Mouse (Mus musculus) neural tube, embryonic 12.5 days (tissue): ENCODE data around the gene Rab1a. TPM values are rescaled to one million over a fixed set of nuclear protein-coding genes. Genes with fewer than 3 reads are reported as not detected.
"Not testable (repeated sequence)": the region's sequence is repeated elsewhere in the genome, so short reads cannot be mapped to it uniquely, and the experiment has no call there.

Source experiments
- ATAC-seq: fragments of 200-750 bp; cut with Nextera tagmentation; 2 replicates; pipeline ENCODE4 v1.8.0; 2017; ENCODE audit warnings: low read depth, mild to moderate bottlenecking, moderate TSS enrichment, moderate library complexity; ENCODE audit not compliant: low FRiP score
- H3K27ac ChIP-seq: fragments of 300-500 bp; sonication (generic); 2 replicates; pipeline ENCODE4 v1.5.1; 2016
- H3K27me3 ChIP-seq: fragments of 300-500 bp; sonication (generic); replicated peaks from 2 replicates; pipeline ENCODE4 v1.6.1; 2016; ENCODE audit warnings: mild to moderate bottlenecking
- H3K36me3 ChIP-seq: fragments of 300-500 bp; sonication (generic); 2 replicates; pipeline ENCODE4 v1.6.1; 2016; ENCODE audit warnings: mild to moderate bottlenecking
- H3K4me1 ChIP-seq: fragments of 300-500 bp; sonication (generic); 2 replicates; pipeline ENCODE4 v1.6.1; 2016
- H3K4me2 ChIP-seq: fragments of 300-500 bp; sonication (generic); replicated peaks from 2 replicates; pipeline ENCODE4 v1.6.1; 2016; ENCODE audit warnings: mild to moderate bottlenecking
- H3K4me3 ChIP-seq: fragments of 300-500 bp; sonication (generic); 2 replicates; pipeline ENCODE4 v1.5.1; 2016
- H3K9ac ChIP-seq: fragments of 300-500 bp; sonication (generic); 2 replicates; pipeline ENCODE4 v1.6.1; 2016; ENCODE audit warnings: mild to moderate bottlenecking
- H3K9me3 ChIP-seq: fragments of 300-500 bp; sonication (generic); 2 replicates; pipeline ENCODE4 v1.6.1; 2016; ENCODE audit warnings: mild to moderate bottlenecking
- WGBS: fragments of 180-500 bp; shearing (Covaris S2); methylation state at CpG from one replicate; pipeline ENCODE4 v1.1.7; 2016; 5-methylcytosine and 5-hydroxymethylcytosine counted together
- polyA plus RNA-seq: library from polyadenylated mRNA; unstranded; fragments of >200 nt; fragmentation: Nextera tagmentation; extraction: Ambion mirVana; gene quantifications from 2 replicates; pipeline ENCODE4 v1.2.1, GENCODE M21; 2016

Rab1a gene
- polyA plus RNA-seq, result 289 and 293 TPM in 2 replicates

DNA sequence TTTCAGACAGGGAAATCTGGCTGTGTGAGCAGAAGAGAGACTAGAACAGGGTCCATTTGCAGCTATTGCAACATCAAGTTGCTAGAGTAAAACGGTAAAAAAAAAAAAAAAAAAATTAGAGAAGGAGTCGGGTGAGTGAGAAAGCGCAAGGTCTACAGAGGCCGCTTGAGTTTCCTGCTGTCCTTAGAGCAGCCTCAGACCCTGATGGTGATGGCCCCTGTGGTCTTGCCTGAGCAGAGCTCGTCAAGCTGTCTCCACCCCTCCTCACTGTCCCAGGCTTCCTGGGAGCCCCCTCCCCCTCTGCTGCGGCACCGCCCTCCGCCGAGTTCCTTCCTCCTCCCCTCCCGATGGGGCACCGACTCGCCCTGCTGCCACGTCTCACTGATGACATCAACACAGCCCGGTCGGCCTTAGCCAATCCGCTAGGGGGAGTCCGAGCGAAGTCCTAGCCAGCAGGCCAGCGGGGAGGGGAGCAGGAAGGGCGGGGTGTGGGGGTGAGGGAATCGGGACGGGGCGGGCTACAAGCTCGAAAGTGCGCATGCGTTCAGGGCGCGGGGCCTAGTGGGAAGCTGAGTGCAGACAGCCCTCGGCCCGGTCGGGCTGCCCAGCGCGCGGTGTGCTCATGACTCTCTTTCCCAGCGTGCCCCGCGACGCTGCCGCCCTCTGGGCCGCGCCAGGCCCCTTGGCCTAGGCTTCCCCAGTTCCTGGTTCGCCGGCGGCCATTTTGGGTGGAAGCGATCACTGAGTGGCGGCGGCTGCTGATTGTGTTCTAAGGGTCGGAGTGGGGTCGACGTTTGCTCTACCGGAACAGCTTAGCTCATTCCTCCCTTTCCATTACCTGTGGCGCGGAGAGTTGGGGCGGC lies at the start of gene Rab1a:
Gene Rab1a (plus strand): TSS at position 720 of the 863 bp plus-strand sequence.
- Histone ChIP-seq H3K27me3 (no peaks in the 10 kb centered on the region), H3K36me3 (no peaks in the 10 kb centered on the region), H3K27ac (peak within 1 kb of the TSS; percentile 97), H3K4me1 (peaks cover 19% of the 10 kb centered on the region), H3K4me2 (peak within 1 kb of the TSS; percentile 75), H3K9ac (peak within 1 kb of the TSS; percentile 97), H3K9me3 (no peaks in the 10 kb centered on the region), H3K4me3 (peak within 1 kb of the TSS; percentile 96)
- under 1% methylated on average over 54 of the region's 54 CpGs for WGBS
- ATAC-seq, result peak; percentile 99

GRCm38 (mm10) chr11:20152107-20152901 lies 48.9 kb upstream of the Rab1a start:
- no peak overlapping the region for H3K4me3 ChIP-seq
- H3K9ac ChIP-seq, result no peak overlapping the region

GRCm38 (mm10) chr11:20153542-20153941 lies 47.7 kb upstream of the Rab1a start:
- H3K4me3 ChIP-seq, H3K9me3 ChIP-seq, ATAC-seq, H3K27ac ChIP-seq, H3K36me3 ChIP-seq, H3K4me1 ChIP-seq, H3K27me3 ChIP-seq, H3K4me2 ChIP-seq, H3K9ac ChIP-seq: not testable (repeated sequence)
- 90% methylated on average over 5 of the region's 5 CpGs for WGBS

More at GRCm38 (mm10) chr11:20152107-20152901, 48.9 kb upstream of the Rab1a start:
- Histone ChIP-seq H3K27ac (no peak overlapping the region), H3K4me1 (no peaks in the 10 kb centered on the region), H3K27me3 (no peaks in the 10 kb centered on the region), H3K36me3 (no peaks in the 10 kb centered on the region), H3K9me3 (no peaks in the 10 kb centered on the region), H3K4me2 (no peak overlapping the region)
- WGBS, result 84% methylated on average over 4 of the region's 4 CpGs
- ATAC-seq, result no peak

GRCm38 (mm10) chr11:20158879-20159278 lies 42.4 kb upstream of the Rab1a start:
- Histone ChIP-seq H3K4me2 (no peak overlapping the region), H3K9me3 (no peaks in the 10 kb centered on the region), H3K27me3 (no peaks in the 10 kb centered on the region), H3K36me3 (no peaks in the 10 kb centered on the region), H3K4me3 (no peak overlapping the region), H3K27ac (no peak overlapping the region), H3K9ac (no peak overlapping the region), H3K4me1 (no peaks in the 10 kb centered on the region)
- ATAC-seq, result no peak

DNA sequence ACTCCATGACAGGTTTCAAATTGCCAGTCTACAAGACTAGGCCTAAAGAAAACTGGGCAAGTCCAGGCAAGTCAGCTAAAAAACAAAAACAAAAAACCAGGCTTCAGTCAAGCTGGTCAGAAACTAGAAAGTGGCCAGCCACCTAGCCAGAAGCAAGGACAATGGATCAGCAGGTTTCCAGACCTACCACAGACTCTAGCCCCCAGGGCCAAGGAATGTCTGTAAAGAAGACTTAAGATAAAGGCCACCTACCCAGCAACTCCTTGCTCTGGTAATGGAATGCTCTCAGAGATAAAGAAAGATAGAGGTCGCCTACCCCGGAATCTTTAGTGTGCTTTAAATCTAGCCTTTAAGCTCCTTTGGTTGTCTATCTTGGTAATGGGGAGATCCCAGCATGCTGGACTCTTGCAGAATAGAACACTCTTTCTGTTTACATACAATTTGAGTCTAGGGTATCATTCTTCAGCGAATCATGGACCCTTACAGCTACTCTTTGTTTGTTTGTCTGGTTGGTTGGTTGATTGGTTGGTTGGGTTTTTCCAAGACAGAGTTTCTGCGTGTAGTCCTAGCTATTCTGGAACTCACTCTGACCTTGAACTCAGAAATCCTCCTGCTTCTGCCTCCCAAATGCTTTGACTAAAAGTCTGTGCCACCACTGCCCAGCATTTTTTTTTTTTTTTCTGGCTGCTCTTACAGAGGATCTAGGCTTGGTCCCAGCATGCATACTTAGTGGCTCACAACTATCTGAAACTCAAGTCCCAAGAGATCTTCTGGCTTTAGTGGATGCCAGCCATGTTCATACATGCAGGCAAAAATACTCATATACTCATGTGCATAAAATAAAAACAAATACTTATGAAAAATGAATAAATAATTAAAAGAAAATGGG lies 36.0 kb upstream of the Rab1a start:
- WGBS, result 67% methylated on average over 4 of the region's 4 CpGs
- no peaks in the 10 kb centered on the region for H3K27me3 ChIP-seq

DNA sequence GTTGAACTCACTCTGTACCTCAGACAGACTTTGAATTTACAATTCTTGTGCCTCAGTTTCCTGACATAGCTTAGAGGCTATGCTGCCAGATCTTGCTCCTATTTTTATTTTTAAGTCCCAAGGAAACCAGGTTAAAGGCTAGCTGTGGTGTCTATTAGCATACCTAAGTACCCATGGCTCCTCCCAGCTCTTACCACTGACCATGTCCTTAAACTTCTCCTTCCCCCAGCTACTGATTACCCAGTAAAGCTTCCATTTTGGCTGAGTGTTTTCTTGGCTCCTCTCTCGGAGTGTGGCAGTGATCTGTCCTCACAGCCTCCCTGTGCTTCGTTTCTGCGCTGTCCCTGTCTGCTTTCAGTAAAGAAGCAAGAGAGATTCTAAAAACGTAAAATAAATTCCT lies 35.2 kb upstream of the Rab1a start:
- Histone ChIP-seq H3K4me3 (no peak overlapping the region), H3K27me3 (no peaks in the 10 kb centered on the region), H3K27ac (no peak overlapping the region), H3K36me3 (no peaks in the 10 kb centered on the region), H3K9ac (no peak overlapping the region), H3K4me1 (no peaks in the 10 kb centered on the region), H3K4me2 (no peak overlapping the region), H3K9me3 (no peaks in the 10 kb centered on the region)
- ATAC-seq, result no peak
- WGBS, result 92% methylated on average over 4 of the region's 4 CpGs

More for the DNA sequence above, 36.0 kb upstream of the Rab1a start:
- Histone ChIP-seq H3K4me3 (no peak overlapping the region), H3K4me1 (no peaks in the 10 kb centered on the region), H3K9me3 (no peaks in the 10 kb centered on the region), H3K36me3 (no peaks in the 10 kb centered on the region), H3K4me2 (no peak overlapping the region), H3K27ac (no peak overlapping the region), H3K9ac (no peak overlapping the region)
- ATAC-seq, result no peak

- 86% methylated on average over 6 of the region's 6 CpGs for WGBS
- ATAC-seq, H3K9ac ChIP-seq, H3K4me2 ChIP-seq, H3K27ac ChIP-seq, H3K9me3 ChIP-seq, H3K27me3 ChIP-seq, H3K4me1 ChIP-seq, H3K36me3 ChIP-seq, H3K4me3 ChIP-seq: not testable (repeated sequence)
Measured at GRCm38 (mm10) chr11:20166476-20166875, 34.8 kb upstream of the Rab1a start.

GRCm38 (mm10) chr11:20168972-20169371 lies 32.3 kb upstream of the Rab1a start:
- no peaks in the 10 kb centered on the region for H3K27me3 ChIP-seq
- no peak overlapping the region for H3K4me3 ChIP-seq
- no peak overlapping the region for H3K9ac ChIP-seq
- H3K36me3 ChIP-seq, result no peaks in the 10 kb centered on the region
- H3K4me2 ChIP-seq, result no peak overlapping the region
- no peaks in the 10 kb centered on the region for H3K9me3 ChIP-seq
- no peak for ATAC-seq
- WGBS, result 84% methylated on average over 11 of the region's 11 CpGs
- H3K27ac ChIP-seq, result no peak overlapping the region
- H3K4me1 ChIP-seq, result no peaks in the 10 kb centered on the region

DNA sequence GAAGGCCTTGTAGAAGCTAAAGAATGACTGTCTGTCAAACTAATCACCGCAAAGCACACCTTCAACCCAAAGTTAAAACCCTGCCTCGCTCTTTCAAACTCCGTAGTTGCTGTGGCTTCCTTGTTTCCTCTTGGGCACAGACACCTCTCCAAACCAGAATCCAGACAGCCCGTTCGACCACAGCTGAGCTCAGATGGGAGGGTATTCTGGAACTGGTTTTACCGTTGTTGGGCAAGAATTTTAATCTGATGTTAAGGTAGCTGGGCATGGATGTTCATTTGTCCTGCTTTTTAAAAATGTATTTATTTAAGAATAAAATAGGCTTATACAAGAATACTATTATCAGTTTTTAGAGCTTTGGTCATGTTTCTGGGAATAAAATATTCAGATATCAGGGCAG lies 14.0 kb upstream of the Rab1a start:
- no peak overlapping the region for H3K4me3 ChIP-seq
- no peak for ATAC-seq
- 90% methylated on average over 6 of the region's 6 CpGs for WGBS

GRCm38 (mm10) chr11:20193100-20193736 lies 8.0 kb upstream of the Rab1a start:
- no peaks in the 10 kb centered on the region for H3K9me3 ChIP-seq
- no peaks in the 10 kb centered on the region for H3K27me3 ChIP-seq
- no peak overlapping the region for H3K27ac ChIP-seq
- ATAC-seq, result no peak
- WGBS, result 91% methylated on average over 4 of the region's 4 CpGs
- no peak overlapping the region for H3K4me3 ChIP-seq
- H3K36me3 ChIP-seq, result no peaks in the 10 kb centered on the region
- H3K4me1 ChIP-seq, result no peaks in the 10 kb centered on the region
- no peak overlapping the region for H3K9ac ChIP-seq
- no peak overlapping the region for H3K4me2 ChIP-seq

More for the DNA sequence above, 14.0 kb upstream of the Rab1a start:
- Histone ChIP-seq H3K9ac (no peak overlapping the region), H3K9me3 (no peaks in the 10 kb centered on the region), H3K27me3 (no peaks in the 10 kb centered on the region), H3K4me1 (no peaks in the 10 kb centered on the region), H3K4me2 (no peak overlapping the region), H3K36me3 (no peaks in the 10 kb centered on the region), H3K27ac (no peak overlapping the region)

DNA sequence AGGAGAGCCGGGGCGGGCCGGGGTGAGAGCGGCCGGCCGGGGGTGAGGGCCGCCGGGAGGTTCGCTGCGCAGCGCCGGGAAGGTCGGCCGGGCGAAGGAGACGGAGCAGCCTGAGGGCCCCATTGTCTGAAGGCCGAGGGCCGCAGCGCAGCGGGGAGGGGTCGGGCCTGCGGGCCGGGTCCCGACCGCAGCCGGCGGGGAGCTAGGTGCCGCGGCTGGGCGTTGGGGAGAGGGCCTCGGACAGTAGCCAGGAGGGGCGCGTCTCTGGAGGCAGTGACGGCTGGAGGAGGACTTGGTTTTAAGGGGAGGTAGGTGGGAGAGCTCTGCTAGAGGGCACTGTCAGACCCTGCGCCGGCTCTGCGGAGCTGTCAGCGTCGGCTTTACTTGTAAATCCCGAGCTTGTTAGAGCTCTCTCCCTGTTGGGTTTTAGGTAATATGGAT lies 449 bp downstream of the Rab1a start:
- Histone ChIP-seq H3K27me3 (no peaks in the 10 kb centered on the region), H3K4me3 (peak overlapping the region; percentile 96), H3K9me3 (no peaks in the 10 kb centered on the region), H3K4me1 (peaks cover 22% of the 10 kb centered on the region), H3K9ac (peak overlapping the region; percentile 97), H3K36me3 (no peaks in the 10 kb centered on the region), H3K4me2 (peak overlapping the region; percentile 75), H3K27ac (peak overlapping the region; percentile 97)
- under 1% methylated on average over 40 of the region's 40 CpGs for WGBS
- peak; percentile 31 for ATAC-seq
